Mouse (Mus musculus) spleen, adult 2 months (tissue): ENCODE data around the gene Yipf3.

Experiments
- CTCF ChIP-seq: fragments of 200-500 bp; IDR thresholded peaks from 2 replicates; pipeline ENCODE4 v1.5.1; 2011; ENCODE audit warnings: mild to moderate bottlenecking, inconsistent platforms; ENCODE audit not compliant: insufficient read depth, insufficient read length, insufficient replicate concordance; ENCODE audit errors: extremely low read depth
- POLR2A ChIP-seq: fragments of 200-500 bp; IDR thresholded peaks from 2 replicates; pipeline ENCODE4 v1.6.1; 2011; ENCODE audit warnings: low read depth, low read length, inconsistent platforms

DNA sequence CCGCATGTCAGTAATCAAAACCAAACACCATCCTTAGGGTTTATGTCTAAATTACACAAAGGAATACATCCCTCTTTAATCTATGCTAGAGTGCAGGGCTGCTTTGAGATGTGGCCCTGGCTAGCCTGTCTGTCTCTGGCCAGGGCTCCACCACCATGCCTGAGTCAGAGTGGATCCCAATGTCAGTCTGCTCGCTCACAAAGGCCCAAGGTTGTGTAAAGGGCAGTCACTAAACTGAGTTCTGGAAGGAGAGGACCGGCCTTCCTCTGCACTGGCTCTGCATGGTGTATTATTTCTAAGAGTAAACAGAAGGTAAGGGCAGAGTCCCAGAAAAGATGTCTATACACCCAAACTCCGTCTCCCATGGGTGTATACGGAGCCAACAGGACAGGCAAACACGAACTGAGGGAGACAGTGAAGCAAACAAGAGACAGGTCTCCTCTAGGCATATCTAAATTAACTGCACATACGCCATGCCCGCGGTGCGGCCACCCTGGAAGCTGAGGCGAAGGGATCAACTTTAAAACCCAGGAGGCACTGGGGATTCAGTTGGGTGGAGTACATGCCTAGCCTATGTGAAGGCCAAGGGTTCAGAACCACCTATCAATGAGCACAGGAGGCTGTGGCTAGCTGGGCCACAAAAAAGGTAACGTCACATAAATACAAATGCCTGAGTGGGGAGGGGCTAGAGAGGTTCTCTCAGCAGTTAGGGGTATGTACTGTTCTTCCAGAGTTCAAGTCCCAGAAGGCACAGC, 30.3 kb downstream of the Yipf3 start:
- no peak for TF ChIP-seq CTCF
- no peak for TF ChIP-seq POLR2A
